9 mouse cellular contexts compared by ENCODE assay signal in genomic region chr17:35695289-35695688, GRCm38 (mm10). TPM values are rescaled to one million over a fixed set of nuclear protein-coding genes. Genes with fewer than 3 reads are reported as not detected.
A peak's percentile ranks its signal among the peaks of the same experiment; 100 is the strongest.
DNase-seq lines count a peak whose midpoint lies in the region; ATAC-seq and TF ChIP-seq lines count a peak whose summit lies in the region.
"Had no signal": no experiment of that assay in that cellular context is flagged by ENCODE, and none has a peak within 500 bp of the region (broad histone marks: within the 10 kb centered on the region; RNA-seq: fewer than 3 reads in every experiment).

No protein-coding gene starts in this region.

- no peak overlapping the region for H3K9ac ChIP-seq in hindbrain, postnatal 0 days (replicated peaks; ENCODE audit: low read length)
- H3K9ac ChIP-seq in hindbrain, embryonic 12.5 days: no peak overlapping the region
- H3K9ac ChIP-seq in intestine, embryonic 16.5 days (ENCODE audit: low read depth, low read length): no peak overlapping the region

- WGBS in hindbrain, postnatal 0 days: 90% methylated on average over 2 of the region's 2 CpGs
- 95% methylated on average over 2 of the region's 2 CpGs for WGBS in hindbrain, embryonic 12.5 days
- 86% methylated on average over 2 of the region's 2 CpGs for WGBS in intestine, embryonic 16.5 days

- peaks cover 18% of the 10 kb centered on the region for H3K4me1 ChIP-seq in hindbrain, postnatal 0 days (ENCODE audit: insufficient read depth, low read length)
- H3K4me1 ChIP-seq in hindbrain, embryonic 12.5 days: peaks cover 34% of the 10 kb centered on the region
- peaks cover 6% of the 10 kb centered on the region for H3K4me1 ChIP-seq in testis, adult 2 months (ENCODE audit: control insufficient read depth, insufficient read depth, low read length)
- peaks cover 34% of the 10 kb centered on the region for H3K4me1 ChIP-seq in intestine, embryonic 16.5 days (ENCODE audit: control insufficient read depth, insufficient read depth, low read length)

- no peaks in the 10 kb centered on the region for H3K27me3 ChIP-seq in hindbrain, postnatal 0 days (ENCODE audit: insufficient read depth, low read length)
- H3K27me3 ChIP-seq in hindbrain, embryonic 12.5 days: no peaks in the 10 kb centered on the region
- H3K27me3 ChIP-seq in testis, adult 2 months (ENCODE audit: control insufficient read depth, insufficient read depth, low read length): no peaks in the 10 kb centered on the region
- no peaks in the 10 kb centered on the region for H3K27me3 ChIP-seq in intestine, embryonic 16.5 days (replicated peaks; ENCODE audit: control insufficient read depth, insufficient read depth, low read length)

- H3K36me3 ChIP-seq in hindbrain, postnatal 0 days (ENCODE audit: insufficient read depth, low read length): peaks cover 33% of the 10 kb centered on the region
- H3K36me3 ChIP-seq in hindbrain, embryonic 12.5 days: peaks cover 50% of the 10 kb centered on the region
- no peaks in the 10 kb centered on the region for H3K36me3 ChIP-seq in testis, adult 2 months (ENCODE audit: control insufficient read depth, insufficient read depth, low read length)
- H3K36me3 ChIP-seq in intestine, embryonic 16.5 days (ENCODE audit: control insufficient read depth, insufficient read depth, low read length): peaks cover 27% of the 10 kb centered on the region

- H3K27ac ChIP-seq in hindbrain, postnatal 0 days: no peak overlapping the region
- H3K27ac ChIP-seq in hindbrain, embryonic 12.5 days: no peak overlapping the region
- H3K27ac ChIP-seq in testis, adult 2 months (ENCODE audit: control insufficient read depth, insufficient read depth, low read depth, low read length): no peak overlapping the region
- no peak overlapping the region for H3K27ac ChIP-seq in intestine, embryonic 16.5 days (ENCODE audit: low read length)
- H3K27ac ChIP-seq: hindbrain, embryonic 10.5 days had no signal

- DNase-seq in hindbrain, postnatal 0 days (ENCODE audit: low spot score): peak; percentile 82
- no peak for DNase-seq in testis, postnatal 14 days (ENCODE audit: low spot score)
- DNase-seq in c-Kit-negative CD71-positive TER-119-positive erythroid progenitor cells, embryonic 14.5 days (ENCODE audit: low read depth, low spot score): peak; percentile 8
- DNase-seq in thymus, postnatal 14 days: peak; percentile 65
- no peak for DNase-seq in frontal cortex, adult 2 months (ENCODE audit: extremely low spot score in 1 of 2, low spot score in 1 of 2)

- no peak for TF ChIP-seq POLR2A in testis, adult 2 months (IDR thresholded peaks at IDR 0.05; ENCODE audit: control insufficient read depth, low read depth, low read length)

- peak; percentile 75 for TF ChIP-seq CTCF in hindbrain, postnatal 0 days (IDR thresholded peaks at IDR 0.05; ENCODE audit: low read depth)
- peak; percentile 55; the same call in 1 of the 2 replicates for TF ChIP-seq CTCF in testis, adult 2 months (IDR thresholded peaks at IDR 0.05; ENCODE audit: control insufficient read depth, insufficient read depth, insufficient replicate concordance, low read depth, low read length)

- no peaks in the 10 kb centered on the region for H3K9me3 ChIP-seq in hindbrain, postnatal 0 days (ENCODE audit: low read length)
- no peaks in the 10 kb centered on the region for H3K9me3 ChIP-seq in hindbrain, embryonic 12.5 days (replicated peaks)
- no peaks in the 10 kb centered on the region for H3K9me3 ChIP-seq in intestine, embryonic 16.5 days (ENCODE audit: control insufficient read depth, low read length)

- H3K4me2 ChIP-seq in hindbrain, postnatal 0 days (ENCODE audit: low read depth, low read length): no peak overlapping the region
- H3K4me2 ChIP-seq in hindbrain, embryonic 12.5 days (replicated peaks): no peak overlapping the region
- H3K4me2 ChIP-seq in intestine, embryonic 16.5 days (ENCODE audit: low read depth, low read length): no peak overlapping the region

- ATAC-seq in hindbrain, postnatal 0 days: no peak
- no peak for ATAC-seq in hindbrain, embryonic 12.5 days (ENCODE audit: low FRiP score)
- ATAC-seq in intestine, embryonic 16.5 days: no peak

- H3K4me3 ChIP-seq in hindbrain, postnatal 0 days (ENCODE audit: low read length): no peak overlapping the region
- H3K4me3 ChIP-seq in hindbrain, embryonic 12.5 days: no peak overlapping the region
- H3K4me3 ChIP-seq in testis, adult 2 months (ENCODE audit: control insufficient read depth, low read depth, low read length): no peak overlapping the region
- no peak overlapping the region for H3K4me3 ChIP-seq in intestine, embryonic 16.5 days (ENCODE audit: low read length)

RNA-seq across cellular contexts. Expression of gene Ddr1, which starts 9.1 kb away (rescaled TPM):
- 108 and 139 TPM in 2 replicates for total RNA-seq in hindbrain, postnatal 0 days (2014; rRNA removed)
- polyA plus RNA-seq in hindbrain, postnatal 0 days (2015; fragmentation: Nextera tagmentation; extraction: Ambion mirVana): 63.3 and 66.3 TPM in 2 replicates
- 168 and 182 TPM in 2 replicates for polyA plus RNA-seq in hindbrain, embryonic 12.5 days (2016; fragmentation: Nextera tagmentation; extraction: Ambion mirVana)
- polyA plus RNA-seq in testis, adult 2 months (2012; rRNA removed): 11.9 and 12.6 TPM in 2 replicates
- 46.6 and 46.8 TPM in 2 replicates for polyA plus RNA-seq in frontal cortex, adult 2 months (2012; rRNA removed)
- polyA plus RNA-seq in intestine, embryonic 16.5 days (2015; fragmentation: Nextera tagmentation; extraction: Ambion mirVana): 54.1 and 57.1 TPM in 2 replicates

RNA-seq across cellular contexts. Expression of gene Gtf2h4, which starts 21.8 kb away (rescaled TPM):
- total RNA-seq in hindbrain, postnatal 0 days (2014; rRNA removed): 26.1 and 27.2 TPM in 2 replicates
- polyA plus RNA-seq in hindbrain, postnatal 0 days (2015; fragmentation: Nextera tagmentation; extraction: Ambion mirVana): 18.6 and 21.3 TPM in 2 replicates
- polyA plus RNA-seq in hindbrain, embryonic 12.5 days (2016; fragmentation: Nextera tagmentation; extraction: Ambion mirVana): 34.7 and 37.7 TPM in 2 replicates
- polyA plus RNA-seq in testis, adult 2 months (2012; rRNA removed): 29.4 and 33.7 TPM in 2 replicates
- 26.2 and 26.6 TPM in 2 replicates for polyA plus RNA-seq in frontal cortex, adult 2 months (2012; rRNA removed)
- 41.9 and 45.1 TPM in 2 replicates for polyA plus RNA-seq in intestine, embryonic 16.5 days (2015; fragmentation: Nextera tagmentation; extraction: Ambion mirVana)

RNA-seq across cellular contexts. Expression of gene Vars2, which starts 27.9 kb away (rescaled TPM):
- 37.3 and 46.8 TPM in 2 replicates for total RNA-seq in hindbrain, postnatal 0 days (2014; rRNA removed)
- polyA plus RNA-seq in hindbrain, postnatal 0 days (2015; fragmentation: Nextera tagmentation; extraction: Ambion mirVana): 12.6 and 14.8 TPM in 2 replicates
- polyA plus RNA-seq in hindbrain, embryonic 12.5 days (2016; fragmentation: Nextera tagmentation; extraction: Ambion mirVana): 16.5 and 16.9 TPM in 2 replicates
- polyA plus RNA-seq in testis, adult 2 months (2012; rRNA removed): 9.5 and 9.8 TPM in 2 replicates
- 34.1 and 36.7 TPM in 2 replicates for polyA plus RNA-seq in frontal cortex, adult 2 months (2012; rRNA removed)
- 19.3 and 22.8 TPM in 2 replicates for polyA plus RNA-seq in intestine, embryonic 16.5 days (2015; fragmentation: Nextera tagmentation; extraction: Ambion mirVana)

RNA-seq across cellular contexts. Expression of gene Mucl3, which starts 51.8 kb away (rescaled TPM):
- 0.61 TPM in 1 of 2 replicates, not detected in the other for total RNA-seq in hindbrain, postnatal 0 days (2014; rRNA removed)
- 0.10 TPM in 1 of 2 replicates, not detected in the other for polyA plus RNA-seq in hindbrain, postnatal 0 days (2015; fragmentation: Nextera tagmentation; extraction: Ambion mirVana)
- polyA plus RNA-seq in hindbrain, embryonic 12.5 days (2016; fragmentation: Nextera tagmentation; extraction: Ambion mirVana): 0.15 and 0.20 TPM in 2 replicates
- 0.10 and 0.11 TPM in 2 replicates for polyA plus RNA-seq in testis, adult 2 months (2012; rRNA removed)
- 0.08 TPM in 1 of 2 replicates, not detected in the other for polyA plus RNA-seq in frontal cortex, adult 2 months (2012; rRNA removed)
- polyA plus RNA-seq in intestine, embryonic 16.5 days (2015; fragmentation: Nextera tagmentation; extraction: Ambion mirVana): 0.20 and 0.21 TPM in 2 replicates

Comparison
In these comparisons a context has a peak if more than half of its experiments do, and no peak if none do; other contexts are left out.
1. DNase-seq: peak in hindbrain, postnatal 0 days (single experiment), c-Kit-negative CD71-positive TER-119-positive erythroid progenitor cells, embryonic 14.5 days (single experiment) and thymus, postnatal 14 days (single experiment); none in testis, postnatal 14 days (single experiment) and frontal cortex, adult 2 months (0 of 2).